In genomic region chr4:116142269-116142668, GRCm38 (mm10) we compare ENCODE assay signal across 26 mouse cellular contexts. TPM values are rescaled to one million over a fixed set of nuclear protein-coding genes. Genes with fewer than 3 reads are reported as not detected.
"Had no signal": no experiment of that assay in that cellular context is flagged by ENCODE, and none has a peak within 500 bp of the region (broad histone marks: within the 10 kb centered on the region; RNA-seq: fewer than 3 reads in every experiment).

No protein-coding gene starts in this region.

- H3K9ac ChIP-seq: kidney, embryonic 15.5 days; liver, embryonic 13.5 days; midbrain, embryonic 12.5 days; midbrain, embryonic 15.5 days; neural tube, embryonic 12.5 days; neural tube, embryonic 15.5 days had no signal

- H3K36me3 ChIP-seq: kidney, embryonic 15.5 days; liver, embryonic 13.5 days; midbrain, embryonic 12.5 days; midbrain, embryonic 15.5 days; neural tube, embryonic 12.5 days; neural tube, embryonic 15.5 days had no signal

- H3K27ac ChIP-seq: kidney, embryonic 15.5 days; liver, embryonic 13.5 days; macrophage; midbrain, embryonic 12.5 days; midbrain, embryonic 15.5 days; neural tube, embryonic 12.5 days; neural tube, embryonic 15.5 days; stomach, postnatal 0 days had no signal

- H3K27me3 ChIP-seq: midbrain, embryonic 15.5 days; neural tube, embryonic 15.5 days had no signal

- H3K4me2 ChIP-seq: liver, embryonic 13.5 days; midbrain, embryonic 12.5 days; midbrain, embryonic 15.5 days; neural tube, embryonic 12.5 days had no signal

- H3K9me3 ChIP-seq: kidney, embryonic 15.5 days; liver, embryonic 13.5 days; midbrain, embryonic 12.5 days; midbrain, embryonic 15.5 days; neural tube, embryonic 12.5 days; neural tube, embryonic 15.5 days had no signal

- H3K4me3 ChIP-seq: kidney, embryonic 15.5 days; liver, embryonic 13.5 days; midbrain, embryonic 12.5 days; midbrain, embryonic 15.5 days; neural tube, embryonic 12.5 days; neural tube, embryonic 15.5 days had no signal

- ATAC-seq: midbrain, embryonic 15.5 days had no signal

- DNase-seq: kidney, adult 18-20 months; layer of hippocampus, adult 9-11 months; liver, embryonic 13.5 days; lung, adult 2 months; right cerebral cortex, adult 18-20 months; right cerebral cortex, postnatal 14 days; thymus, adult 2 months; thymus, postnatal 14 days; thymus, postnatal 4 days had no signal

RNA-seq across cellular contexts. Expression of gene Lurap1, which starts 8.9 kb away (rescaled TPM):
- total RNA-seq: megakaryocyte, adult 5-6 weeks had no signal

RNA-seq across cellular contexts. Expression of gene Tspan1, which starts 25.1 kb away (rescaled TPM):
- total RNA-seq: layer of hippocampus, postnatal 25 days; megakaryocyte, adult 5-6 weeks had no signal
- polyA plus RNA-seq: limb, embryonic 14.5 days; liver, embryonic 13.5 days; macrophage had no signal

RNA-seq across cellular contexts. Expression of gene 1700042G07Rik, which starts 30.9 kb away (rescaled TPM):
- total RNA-seq: layer of hippocampus, postnatal 25 days; left cerebral cortex, adult 18-20 months; left cerebral cortex, postnatal 25 days; liver, adult 2 months; megakaryocyte, adult 5-6 weeks had no signal
- polyA plus RNA-seq: kidney, embryonic 15.5 days; limb, embryonic 11.5 days; limb, embryonic 14.5 days; liver, adult 2 months; liver, embryonic 13.5 days; liver, embryonic 16.5 days; lung, adult 2 months; lung, embryonic 16.5 days; macrophage; midbrain, embryonic 12.5 days; midbrain, embryonic 15.5 days; neural tube, embryonic 12.5 days; neural tube, embryonic 15.5 days; stomach, embryonic 14.5 days; stomach, postnatal 0 days; thymus, adult 2 months had no signal
